In genomic region chr10:18742086-18742485, GRCm38 (mm10) we compare ENCODE assay signal across 12 mouse cellular contexts. TPM values are rescaled to one million over a fixed set of nuclear protein-coding genes. Genes with fewer than 3 reads are reported as not detected.
DNase-seq lines count a peak whose midpoint lies in the region; ATAC-seq and TF ChIP-seq lines count a peak whose summit lies in the region.
"Had no signal": no experiment of that assay in that cellular context is flagged by ENCODE, and none has a peak within 500 bp of the region (broad histone marks: within the 10 kb centered on the region; RNA-seq: fewer than 3 reads in every experiment).

No protein-coding gene starts in this region.

- 44% methylated on average over 6 of the region's 6 CpGs for WGBS in kidney, embryonic 15.5 days
- WGBS in forebrain, postnatal 0 days, result 44% methylated on average over 6 of the region's 6 CpGs
- 38% methylated on average over 6 of the region's 6 CpGs for WGBS in midbrain, postnatal 0 days

- H3K4me3 ChIP-seq in kidney, embryonic 15.5 days (replicated peaks), result no peak overlapping the region
- H3K4me3 ChIP-seq in forebrain, postnatal 0 days (ENCODE audit: low read depth, low read length), result peak overlapping the region; percentile 74
- peak overlapping the region; percentile 79 for H3K4me3 ChIP-seq in midbrain, postnatal 0 days (ENCODE audit: low read depth, low read length)

- no peak overlapping the region for H3K27ac ChIP-seq in kidney, embryonic 15.5 days
- H3K27ac ChIP-seq in forebrain, postnatal 0 days (ENCODE audit: low read depth, low read length), result peak overlapping the region; percentile 93; the same call in 1 of the 2 replicates
- peak overlapping the region; percentile 95 for H3K27ac ChIP-seq in midbrain, postnatal 0 days (ENCODE audit: low read depth, low read length)

- H3K9ac ChIP-seq in kidney, embryonic 15.5 days, result no peak overlapping the region
- H3K9ac ChIP-seq in forebrain, postnatal 0 days, result peak overlapping the region; percentile 94
- H3K9ac ChIP-seq in midbrain, postnatal 0 days (replicated peaks; ENCODE audit: low read length, poor library complexity, severe bottlenecking), result peak overlapping the region; percentile 89

- DNase-seq in kidney, adult 11 months, result no peak
- DNase-seq in cerebellum, postnatal 14 days, result peak; percentile 20 to 46
- DNase-seq in forebrain, postnatal 0 days, result peak; percentile 39
- DNase-seq in midbrain, postnatal 0 days (ENCODE audit: low spot score), result peak; percentile 56
- no peak for DNase-seq in heart, postnatal 4 days
- DNase-seq in gastrocnemius, postnatal 10 days, result no peak
- DNase-seq: heart, postnatal 10 days; lung, adult 18-20 months had no signal

- 0 out of 2 replicates have a peak, but pooled peaks have one; percentile 38 for ATAC-seq in kidney, embryonic 15.5 days (replicated peaks; ENCODE audit: low FRiP score)
- ATAC-seq in forebrain, postnatal 0 days, result no peak
- ATAC-seq in midbrain, postnatal 0 days (ENCODE audit: low FRiP score), result no peak

- no peak for TF ChIP-seq CTCF in forebrain, postnatal 0 days (IDR thresholded peaks at IDR 0.05; ENCODE audit: low read depth)
- TF ChIP-seq CTCF in midbrain, postnatal 0 days (IDR thresholded peaks at IDR 0.05), result no peak

- peaks cover 20% of the 10 kb centered on the region for H3K27me3 ChIP-seq in kidney, embryonic 15.5 days
- no peaks in the 10 kb centered on the region for H3K27me3 ChIP-seq in forebrain, postnatal 0 days (ENCODE audit: insufficient read depth, low read length)
- H3K27me3 ChIP-seq in midbrain, postnatal 0 days (ENCODE audit: insufficient read depth, low read length), result no peaks in the 10 kb centered on the region

- peak overlapping the region; percentile 88 for H3K4me2 ChIP-seq in kidney, embryonic 15.5 days
- peak overlapping the region; percentile 69 for H3K4me2 ChIP-seq in forebrain, postnatal 0 days (ENCODE audit: low read depth)
- H3K4me2 ChIP-seq in midbrain, postnatal 0 days (ENCODE audit: low read depth, low read length, poor library complexity, severe bottlenecking), result peak overlapping the region; percentile 68

- no peaks in the 10 kb centered on the region for H3K36me3 ChIP-seq in kidney, embryonic 15.5 days
- H3K36me3 ChIP-seq in forebrain, postnatal 0 days (ENCODE audit: insufficient read depth), result no peaks in the 10 kb centered on the region; the same call in 1 of the 2 replicates
- no peaks in the 10 kb centered on the region for H3K36me3 ChIP-seq in midbrain, postnatal 0 days (ENCODE audit: insufficient read depth, low read length)

- no peaks in the 10 kb centered on the region for H3K9me3 ChIP-seq in kidney, embryonic 15.5 days (replicated peaks)
- H3K9me3 ChIP-seq in forebrain, postnatal 0 days (ENCODE audit: low read length), result no peaks in the 10 kb centered on the region
- H3K9me3 ChIP-seq in midbrain, postnatal 0 days (ENCODE audit: low read length), result no peaks in the 10 kb centered on the region

- H3K4me1 ChIP-seq in kidney, embryonic 15.5 days, result peaks cover 19% of the 10 kb centered on the region; the same call in 1 of the 2 replicates
- 0 out of 2 replicates have a peak, but pooled peaks cover 5% of the 10 kb centered on the region for H3K4me1 ChIP-seq in forebrain, postnatal 0 days (ENCODE audit: insufficient read depth)
- H3K4me1 ChIP-seq in midbrain, postnatal 0 days (ENCODE audit: insufficient read depth, low read length), result no peaks in the 10 kb centered on the region

RNA-seq across cellular contexts. Expression of gene Arfgef3, which starts 1.7 kb away (rescaled TPM):
- 1.2 and 1.4 TPM in 2 replicates for polyA plus RNA-seq in kidney, embryonic 15.5 days (2015; fragmentation: Nextera tagmentation; extraction: Ambion mirVana)
- 26.6 and 34.8 TPM in 2 replicates for total RNA-seq in forebrain, postnatal 0 days (2014; rRNA removed)
- polyA plus RNA-seq in forebrain, postnatal 0 days (2015; fragmentation: Nextera tagmentation; extraction: Ambion mirVana), result 2.5 and 4.8 TPM in 2 replicates
- 37.4 and 40.9 TPM in 2 replicates for total RNA-seq in midbrain, postnatal 0 days (2014; rRNA removed)
- 5.4 and 6.2 TPM in 2 replicates for polyA plus RNA-seq in midbrain, postnatal 0 days (2015; fragmentation: Nextera tagmentation; extraction: Ambion mirVana)
- 1 to 10 TPM; 2.1 TPM for total RNA-seq in heart, postnatal 4 days (2021)
- 1 to 10 TPM; 1.7 to 2.3 TPM for total RNA-seq in gastrocnemius, postnatal 10 days (2021)

RNA-seq across cellular contexts. Expression of gene Gm4922, which starts 44.5 kb away (rescaled TPM):
- polyA plus RNA-seq in kidney, embryonic 15.5 days (2015; fragmentation: Nextera tagmentation; extraction: Ambion mirVana), result not detected in 2 replicates
- 0.08 TPM in 1 of 2 replicates, not detected in the other for total RNA-seq in forebrain, postnatal 0 days (2014; rRNA removed)
- 0.21 TPM in 1 of 2 replicates, not detected in the other for polyA plus RNA-seq in forebrain, postnatal 0 days (2015; fragmentation: Nextera tagmentation; extraction: Ambion mirVana)
- not detected in 2 replicates for total RNA-seq in midbrain, postnatal 0 days (2014; rRNA removed)
- 0.10 and 0.11 TPM in 2 replicates for polyA plus RNA-seq in midbrain, postnatal 0 days (2015; fragmentation: Nextera tagmentation; extraction: Ambion mirVana)
- not detected for total RNA-seq in heart, postnatal 4 days (2021)
- not detected for total RNA-seq in gastrocnemius, postnatal 10 days (2021)
- total RNA-seq: ES-E14; heart, postnatal 10 days; layer of hippocampus, postnatal 25 days had no signal
- polyA plus RNA-seq: spleen, adult 2 months had no signal

Comparison
In these comparisons a context has a peak if more than half of its experiments do, and no peak if none do; other contexts are left out.
1. DNase-seq: peak in cerebellum, postnatal 14 days (2 of 2), forebrain, postnatal 0 days (single experiment) and midbrain, postnatal 0 days (single experiment); none in kidney, adult 11 months (single experiment), heart, postnatal 4 days (single experiment) and gastrocnemius, postnatal 10 days (single experiment).
2. Peak in every context shown above with its lines, with median percentiles within 50 percentile points of each other: H3K4me2 ChIP-seq.